Mouse (Mus musculus) liver, embryonic 14.5 days (tissue): Measurements from ENCODE around the gene Tmem179b. TPM values are rescaled to one million over a fixed set of nuclear protein-coding genes. Genes with fewer than 3 reads are reported as not detected.

Experiments
- ATAC-seq: fragments of 200-750 bp; cut with Nextera tagmentation; 2 replicates; pipeline ENCODE4 v1.8.0; 2017; ENCODE audit warnings: moderate number of reproducible peaks, mild to moderate bottlenecking, moderate library complexity; ENCODE audit not compliant: insufficient read depth
- DNase-seq, 3 experiments: peaks; one replicate each; pipeline ENCODE4 v3.0.0-alpha.2; 2012 to 2013; ENCODE audit warnings: low read depth in 3 of 3, low spot score in 3 of 3
- H3K27ac ChIP-seq: fragments of 300-500 bp; sonication (generic); 2 replicates; pipeline ENCODE4 v1.5.1; 2014; ENCODE audit warnings: moderate library complexity, mild to moderate bottlenecking, control low read depth, inconsistent platforms
- H3K27me3 ChIP-seq: fragments of 300-500 bp; sonication (generic); 2 replicates; pipeline ENCODE4 v1.6.1; 2014; ENCODE audit warnings: mild to moderate bottlenecking, low read length, moderate library complexity; ENCODE audit not compliant: control insufficient read depth, insufficient read depth
- H3K36me3 ChIP-seq: fragments of 300-500 bp; sonication (generic); replicated peaks from 2 replicates; pipeline ENCODE4 v1.6.1; 2014; ENCODE audit warnings: low read depth; ENCODE audit not compliant: control insufficient read depth, insufficient read depth
- H3K4me1 ChIP-seq, 2 experiments: fragments of 200-500 bp in 1 of 2; fragments of 300-500 bp in 1 of 2; sonication (generic) in 1 of 2; replicated peaks; 2 replicates each; pipeline ENCODE4 v1.6.1; 2012 to 2014; ENCODE audit warnings: antibody characterized with exemption in 1 of 2, inconsistent platforms in 1 of 2, low read length in 1 of 2; ENCODE audit not compliant: control insufficient read depth in 2 of 2, insufficient read depth in 2 of 2
- H3K4me2 ChIP-seq: fragments of 300-500 bp; sonication (generic); 2 replicates; pipeline ENCODE4 v1.6.1; 2014; ENCODE audit warnings: low read depth, mild to moderate bottlenecking, control low read depth, moderate library complexity
- H3K4me3 ChIP-seq, 2 experiments: fragments of 200-500 bp in 1 of 2; fragments of 300-500 bp in 1 of 2; sonication (generic) in 1 of 2; 2 replicates each; pipeline ENCODE4 v1.5.1; 2012 to 2014; ENCODE audit warnings: low read depth in 2 of 2, low read length in 2 of 2, mild to moderate bottlenecking in 2 of 2, control low read depth in 1 of 2, inconsistent platforms in 1 of 2, moderate library complexity in 1 of 2; ENCODE audit not compliant: insufficient read depth in 1 of 2
- H3K9ac ChIP-seq: fragments of 300-500 bp; sonication (generic); replicated peaks from 2 replicates; pipeline ENCODE4 v1.6.1; 2014; ENCODE audit warnings: mild to moderate bottlenecking, control low read depth, moderate library complexity
- H3K9me3 ChIP-seq: fragments of 300-500 bp; sonication (generic); 2 replicates; pipeline ENCODE4 v1.6.1; 2016; ENCODE audit warnings: low read length, mixed read lengths; ENCODE audit not compliant: control insufficient read depth
- CTCF ChIP-seq: IDR thresholded peaks from 2 replicates; pipeline ENCODE4 v1.5.1; 2016; ENCODE audit warnings: antibody characterized with exemption, low read depth, control low read depth
- EP300 ChIP-seq: IDR thresholded peaks from 2 replicates; pipeline ENCODE4 v1.6.1; 2016; ENCODE audit warnings: antibody characterized with exemption, low read depth
- WGBS: fragments of 180-500 bp; shearing (Covaris S2); extraction: QIAGEN DNeasy Blood & Tissue Kit; methylation state at CpG from one replicate; pipeline ENCODE4 v1.1.7; 2014; ENCODE audit not compliant: insufficient replicate concordance; 5-methylcytosine and 5-hydroxymethylcytosine counted together
- polyA plus RNA-seq, 2 experiments: library from polyadenylated mRNA; depleted of rRNA in 1 of 2; stranded (reverse) in 1 of 2; unstranded in 1 of 2; fragments of >200 nt; fragmentation: Nextera tagmentation in 1 of 2; extraction: Ambion mirVana in 1 of 2; gene quantifications; 2 replicates each; pipeline versions ENCODE4 v1.2.1 to v1.2.3; 2012 to 2014

Gene Tmem179b
- polyA plus RNA-seq, 2 experiments: 63.0 to 117 TPM

- Histone ChIP-seq H3K4me2 (no peak overlapping the region), H3K36me3 (peaks cover 45% of the 10 kb centered on the region), H3K27me3 (no peaks in the 10 kb centered on the region), H3K4me1 (peaks cover 3 to 14% of the 10 kb centered on the region in 2 experiments), H3K9ac (no peak overlapping the region), H3K9me3 (no peaks in the 10 kb centered on the region), H3K4me3 (no peak overlapping the region), H3K27ac (no peak overlapping the region)
- ATAC-seq: no peak
- DNase-seq: no peak
- 85% methylated on average over 11 of the region's 11 CpGs for WGBS
- TF ChIP-seq EP300 (no peak), CTCF (no peak)
Observed at GRCm38 (mm10) chr19:8815812-8816211, 41.5 kb upstream of the Tmem179b start.

GRCm38 (mm10) chr19:8806810-8807209 lies 32.5 kb upstream of the Tmem179b start:
- WGBS: 82% methylated on average over 5 of the region's 5 CpGs
- no peak for DNase-seq

GRCm38 (mm10) chr19:8803879-8804660 lies 29.8 kb upstream of the Tmem179b start:
- H3K4me1 ChIP-seq: peaks cover 10 to 11% of the 10 kb centered on the region in 2 experiments; a peak in 3 of 4 replicates
- no peaks in the 10 kb centered on the region for H3K9me3 ChIP-seq
- no peak overlapping the region for H3K27ac ChIP-seq
- no peak overlapping the region for H3K4me3 ChIP-seq
- WGBS: 67% methylated on average over 11 of the region's 11 CpGs
- H3K36me3 ChIP-seq: peaks cover 8% of the 10 kb centered on the region
- no peak for DNase-seq
- no peak overlapping the region for H3K4me2 ChIP-seq
- H3K27me3 ChIP-seq: no peaks in the 10 kb centered on the region
- H3K9ac ChIP-seq: no peak overlapping the region
- no peak for ATAC-seq
- TF ChIP-seq CTCF: no peak
- TF ChIP-seq EP300: no peak

More at GRCm38 (mm10) chr19:8806810-8807209, 32.5 kb upstream of the Tmem179b start:
- Histone ChIP-seq H3K4me2 (no peak overlapping the region), H3K9ac (no peak overlapping the region), H3K27ac (no peak overlapping the region), H3K4me3 (no peak overlapping the region), H3K36me3 (peaks cover 27% of the 10 kb centered on the region), H3K27me3 (no peaks in the 10 kb centered on the region), H3K9me3 (no peaks in the 10 kb centered on the region), H3K4me1 (peaks cover 6 to 8% of the 10 kb centered on the region in 2 experiments; a peak in 3 of 4 replicates)
- ATAC-seq: no peak
- no peak for TF ChIP-seq CTCF

- Histone ChIP-seq H3K27me3 (no peaks in the 10 kb centered on the region), H3K4me2 (peak overlapping the region; percentile 92), H3K36me3 (peaks cover 8% of the 10 kb centered on the region), H3K4me3 (peak overlapping the region in 1 of 2 experiments; percentile 72; a peak in 1 of 4 replicates), H3K9me3 (no peaks in the 10 kb centered on the region), H3K27ac (peak overlapping the region; percentile 9; the same call in 1 of the 2 replicates), H3K4me1 (peaks cover 13 to 14% of the 10 kb centered on the region in 2 experiments), H3K9ac (no peak overlapping the region)
- DNase-seq: no peak
- TF ChIP-seq EP300 (no peak), CTCF (no peak)
- WGBS: 68% methylated on average over 9 of the region's 9 CpGs
- ATAC-seq: no peak
Observed at GRCm38 (mm10) chr19:8803204-8803780, 29.0 kb upstream of the Tmem179b start.

GRCm38 (mm10) chr19:8802130-8802821 lies 28.0 kb upstream of the Tmem179b start, which contains the start of gene Zbtb3:
Zbtb3 (plus strand) TSS chr19:8802555.
- TF ChIP-seq CTCF (no peak), EP300 (0 out of 2 replicates have a peak, but pooled peaks have one; percentile 36)
- ATAC-seq: peak; percentile 95
- Histone ChIP-seq H3K36me3 (peaks cover 5% of the 10 kb centered on the region), H3K4me2 (peak within 1 kb of the TSS; percentile 92), H3K9me3 (no peaks in the 10 kb centered on the region), H3K9ac (peak within 1 kb of the TSS; percentile 60), H3K27ac (peak within 1 kb of the TSS; percentile 69), H3K27me3 (no peaks in the 10 kb centered on the region), H3K4me3 (peak within 1 kb of the TSS; percentile 72 to 84), H3K4me1 (peaks cover 13 to 14% of the 10 kb centered on the region in 2 experiments)
- WGBS: under 1% methylated on average over 30 of the region's 30 CpGs
- DNase-seq: peak; percentile 99
